Mouse (Mus musculus) inflammation-experienced regulatory T-cells, adult 6 months (primary cell): ENCODE results near the gene Lrrc20. TPM values are rescaled to one million over a fixed set of nuclear protein-coding genes. Genes with fewer than 3 reads are reported as not detected.

Experiments
- ATAC-seq: one replicate; pipeline ENCODE4 v1.8.0; 2017
- polyA plus RNA-seq, 3 experiments: library from polyadenylated mRNA; unstranded; fragments of 100-300 nt; shearing (Covaris generic); gene quantifications; one replicate each; pipeline ENCODE4 v1.2.1; 2017

The Lrrc20 gene
- polyA plus RNA-seq, 3 experiments from 2014 or later: 5.4 to 6.0 (median 5.8) TPM

DNA sequence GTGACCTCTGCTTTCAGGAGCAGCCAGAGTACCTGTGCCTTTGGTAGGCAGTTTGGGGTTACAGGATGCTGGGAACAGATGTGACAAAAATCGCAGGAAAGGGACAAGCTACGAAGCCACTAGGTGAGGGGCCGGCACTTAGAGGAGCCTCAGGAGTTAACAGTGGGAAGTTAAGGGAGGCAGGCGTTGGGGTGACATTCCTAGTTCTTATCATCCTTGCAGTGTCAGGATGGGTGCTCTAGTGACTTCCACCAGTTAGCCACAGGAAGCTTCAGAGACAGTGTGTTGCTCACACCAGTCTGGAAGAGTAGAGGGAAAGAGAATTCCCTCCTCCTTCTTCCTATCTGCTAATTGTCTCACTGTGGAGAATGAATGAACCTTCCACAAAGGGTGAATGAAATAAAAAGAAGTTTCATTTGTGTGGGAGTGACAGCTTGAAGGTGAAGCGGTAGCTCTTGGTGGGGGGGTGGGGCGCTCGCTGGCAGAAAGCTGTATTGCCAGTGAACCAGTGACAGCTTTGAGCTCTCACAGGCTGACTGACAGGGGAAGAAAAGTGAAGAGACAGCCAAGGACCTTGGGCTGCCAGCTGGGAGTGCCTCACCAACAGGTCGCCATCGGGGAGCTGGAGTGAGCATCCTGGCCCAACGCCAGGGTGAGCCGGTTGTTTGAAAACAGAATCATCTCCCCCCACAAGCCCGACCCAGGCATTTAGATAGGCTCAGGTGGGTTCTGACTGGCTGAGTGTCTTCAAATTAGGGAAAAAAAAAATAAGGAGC is 41.9 kb downstream of the Lrrc20 start:
- no peak for ATAC-seq

DNA sequence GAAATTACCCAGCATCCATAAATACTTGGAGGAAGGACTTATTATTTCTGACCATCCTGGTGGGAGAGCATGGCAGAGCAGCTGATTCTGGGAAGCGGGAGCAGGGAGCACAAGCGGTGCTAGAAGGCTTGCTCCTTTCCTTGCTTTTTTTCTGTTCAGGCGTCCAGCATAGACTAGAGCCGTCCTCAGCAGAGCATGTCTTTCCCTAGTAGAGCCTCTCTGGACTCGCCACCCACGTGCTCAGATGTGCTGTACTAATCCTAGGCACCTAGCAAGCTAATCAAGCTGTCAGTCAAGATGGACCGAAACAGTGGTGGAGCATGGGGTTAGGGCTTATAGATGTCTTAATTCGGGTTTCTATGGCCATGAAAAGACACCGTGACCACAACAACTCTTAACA is 42.7 kb downstream of the Lrrc20 start:
- no peak for ATAC-seq

DNA sequence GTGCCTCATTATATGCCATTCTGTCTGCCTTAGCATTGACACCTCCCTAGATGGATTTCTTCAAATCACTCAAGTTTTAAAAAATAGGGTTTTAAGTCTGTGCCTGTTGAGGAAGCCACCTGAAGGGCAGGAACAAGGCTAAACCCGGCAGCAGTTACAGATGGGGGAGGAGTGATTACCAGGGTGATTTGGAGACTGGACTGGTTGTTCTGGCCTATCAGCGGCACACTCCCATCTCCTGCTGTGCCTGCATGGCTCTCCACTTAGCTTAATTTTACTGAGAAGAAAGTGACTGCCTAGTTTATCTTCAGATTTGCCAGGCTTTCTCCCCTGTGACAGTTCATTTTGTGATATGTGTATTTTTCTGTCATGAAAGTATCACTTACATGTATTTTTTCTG is 43.9 kb downstream of the Lrrc20 start:
- ATAC-seq: no peak

DNA sequence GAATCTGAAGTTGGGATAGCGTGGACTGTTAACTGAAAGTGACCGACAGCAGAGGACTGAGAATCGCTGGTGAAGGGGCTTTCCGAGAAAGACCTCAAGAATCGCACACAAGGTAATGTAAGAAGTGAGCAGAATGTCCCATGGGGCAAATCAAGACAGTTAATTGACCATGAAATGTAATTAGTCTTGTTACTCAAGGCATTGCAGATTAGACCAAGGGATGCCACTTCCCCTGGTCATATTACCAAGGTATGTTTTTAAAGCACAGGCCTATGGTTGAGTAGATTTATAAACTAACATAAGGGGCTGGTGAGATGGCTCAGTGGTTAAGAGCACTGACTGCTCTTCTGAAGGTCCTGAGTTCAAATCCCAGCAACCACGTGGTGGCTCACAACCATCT is 45.1 kb downstream of the Lrrc20 start:
- no peak for ATAC-seq

DNA sequence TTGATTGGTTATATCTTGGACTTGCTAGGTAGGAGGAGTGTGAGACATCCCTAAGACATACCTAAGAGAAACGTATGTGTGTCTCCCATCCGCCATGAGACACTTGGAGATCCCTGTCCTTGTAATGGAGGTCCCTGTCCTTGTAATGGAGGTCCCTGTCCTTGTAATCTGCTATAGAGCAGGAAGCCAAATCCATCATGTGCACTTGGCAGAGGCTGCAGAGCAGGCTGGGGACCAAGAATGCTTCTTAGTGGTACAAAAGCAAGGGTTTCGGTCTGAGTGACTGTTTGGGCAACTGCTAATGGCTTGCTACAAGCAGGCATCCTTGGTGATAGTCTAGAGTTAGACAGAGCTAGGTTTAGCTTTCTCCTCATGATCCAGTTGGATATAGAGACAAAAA is 55.3 kb downstream of the Lrrc20 start:
- ATAC-seq: no peak

DNA sequence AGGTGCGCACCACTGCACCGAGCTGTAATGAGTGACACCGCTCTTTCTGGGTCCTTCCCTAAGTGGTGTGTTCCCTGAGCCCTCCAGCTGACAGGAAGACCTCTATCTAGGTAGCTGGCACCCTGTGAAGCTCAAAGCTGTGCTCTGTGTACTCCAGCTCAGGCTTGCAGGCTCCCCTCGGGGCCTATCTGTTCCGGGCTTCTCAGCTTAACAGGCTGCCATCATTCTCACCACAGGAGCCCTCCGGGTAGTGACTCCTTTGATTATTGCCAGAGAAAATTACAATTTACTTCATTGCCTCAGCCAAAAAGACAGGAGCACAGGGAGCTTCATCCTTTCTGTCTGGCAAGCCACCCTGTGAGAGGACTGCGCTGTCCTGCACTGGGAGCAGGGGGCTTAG is 57.7 kb downstream of the Lrrc20 start:
- no peak for ATAC-seq

DNA sequence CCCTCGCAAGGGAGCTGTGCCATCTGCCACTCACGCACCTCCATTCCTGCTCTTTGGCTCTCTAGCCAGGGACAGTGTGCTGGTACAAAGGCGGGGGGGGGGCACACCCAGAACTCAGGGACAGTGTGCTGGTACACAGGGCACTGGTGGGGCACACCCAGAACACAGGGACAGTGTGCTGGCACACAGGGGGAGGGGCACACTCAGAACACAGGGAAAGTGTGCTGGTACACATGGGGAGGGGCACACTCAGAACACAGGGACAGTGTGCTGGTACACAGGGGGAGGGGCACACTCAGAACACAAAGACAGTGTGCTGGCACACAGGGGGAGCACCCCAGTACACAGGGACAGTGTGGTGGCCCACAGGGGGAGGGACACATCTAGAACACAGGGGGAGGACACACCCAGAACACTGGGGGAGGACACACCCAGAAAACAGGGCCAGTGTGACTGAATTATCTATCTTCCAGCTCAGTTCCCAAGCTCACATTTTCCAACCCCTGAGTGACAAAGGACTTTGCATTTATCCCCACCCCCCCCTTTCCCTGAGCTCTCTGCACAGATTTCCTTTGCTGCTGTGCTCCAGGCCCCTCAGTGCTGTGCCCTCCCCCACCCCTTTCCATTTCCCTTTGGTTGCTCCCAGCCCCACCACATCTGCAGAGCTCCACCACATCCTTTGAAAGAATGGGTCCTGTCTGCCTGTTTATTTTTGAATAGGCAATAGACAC is 58.9 kb downstream of the Lrrc20 start:
- ATAC-seq: no peak

DNA sequence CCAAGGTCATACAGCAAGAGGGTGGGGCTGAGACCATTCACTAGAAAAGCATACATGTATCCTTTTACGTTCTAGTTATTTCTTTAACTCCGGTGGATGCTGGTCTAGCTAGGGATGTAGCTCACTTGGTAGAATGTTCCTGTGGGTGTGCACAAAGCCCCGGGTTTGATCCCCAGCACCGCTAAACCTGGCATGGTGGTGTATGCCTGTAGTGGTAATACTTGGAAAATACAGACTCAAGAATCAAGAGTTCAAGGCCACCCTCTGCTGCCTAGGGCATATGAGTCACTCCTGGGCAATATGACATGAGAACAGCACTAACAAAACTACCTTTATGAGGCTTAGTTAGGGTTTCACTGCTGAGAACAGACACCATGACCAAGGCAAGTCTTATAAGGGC is 59.8 kb downstream of the Lrrc20 start:
- no peak for ATAC-seq

DNA sequence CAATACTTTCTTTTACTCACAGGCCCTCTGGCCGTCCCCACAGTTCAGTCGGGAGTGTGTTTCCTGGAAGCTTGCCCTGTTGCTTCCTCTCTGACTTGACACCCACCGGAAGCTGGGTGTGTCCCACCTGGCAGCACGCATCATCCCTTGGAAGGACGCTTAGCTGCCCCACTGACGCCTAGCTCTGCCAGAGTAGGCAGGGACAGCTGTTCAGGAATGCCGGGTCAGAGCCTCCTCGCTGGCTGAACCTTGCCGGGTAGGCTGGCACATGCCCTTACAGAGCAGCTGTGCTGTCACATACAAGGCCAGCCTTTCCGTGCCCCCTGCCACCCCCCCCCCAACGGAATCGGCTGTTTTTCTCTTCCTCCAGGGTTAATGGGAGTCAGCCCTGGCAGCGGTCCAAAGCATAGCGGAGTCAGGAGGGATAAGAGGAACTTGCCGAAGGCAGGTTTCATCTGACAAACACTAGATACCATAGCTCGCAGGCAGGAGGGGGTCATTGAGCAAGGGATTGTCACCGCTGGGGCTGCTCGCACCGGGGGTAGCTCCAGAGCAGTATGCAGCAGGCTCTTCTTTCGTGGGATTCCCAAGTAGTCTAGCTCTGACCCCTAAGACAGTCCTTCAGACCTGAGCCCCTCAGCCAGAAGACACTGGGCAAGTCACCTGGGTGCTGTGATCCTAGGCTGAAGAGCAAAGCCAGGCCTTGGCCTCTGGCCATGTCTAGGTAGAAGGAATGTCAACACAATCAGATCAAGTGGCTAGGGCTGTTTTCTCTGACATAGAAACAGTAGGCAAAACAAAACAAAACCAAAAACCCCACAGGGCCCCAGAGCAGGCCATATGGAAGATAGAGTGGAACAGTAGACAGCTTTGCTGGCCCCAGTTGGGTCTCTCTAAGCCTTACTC is 60.8 kb downstream of the Lrrc20 start:
- ATAC-seq: peak; percentile 46

DNA sequence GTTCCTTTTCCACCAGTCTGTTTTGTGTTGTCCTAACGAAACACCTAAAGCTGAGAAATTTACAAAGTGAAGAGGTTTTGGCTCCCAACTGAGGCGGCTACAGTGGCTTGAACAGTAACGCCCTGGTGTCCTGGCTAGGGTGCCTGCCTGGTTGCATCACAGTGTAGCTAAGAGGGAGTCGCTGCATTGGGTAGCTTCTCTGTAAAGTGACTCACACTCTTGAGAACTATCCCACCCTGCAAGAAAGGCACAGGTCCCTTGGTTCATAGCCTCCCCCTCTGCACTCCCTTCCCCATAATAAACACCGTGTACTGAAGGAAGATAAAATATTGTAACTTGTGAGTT is 61.4 kb downstream of the Lrrc20 start:
- ATAC-seq: no peak

DNA sequence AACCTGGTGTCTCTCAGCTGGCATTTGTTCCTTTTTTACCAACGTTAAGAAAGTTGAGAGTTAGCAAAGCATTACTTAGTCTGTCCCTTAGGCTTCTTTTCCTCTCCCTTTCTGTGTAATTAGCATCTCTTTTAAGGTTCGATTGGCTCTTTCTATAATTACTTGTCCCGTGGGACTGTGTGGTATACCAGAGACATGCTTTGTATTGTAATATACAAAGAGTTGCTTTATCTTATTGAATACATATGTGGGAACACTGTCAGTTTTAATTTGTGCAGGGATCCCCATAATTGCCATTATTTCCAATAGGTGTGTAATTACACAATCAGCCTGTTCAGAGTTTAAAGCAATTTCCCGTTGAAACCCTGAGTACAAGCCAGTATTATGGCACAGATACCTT is 62.8 kb downstream of the Lrrc20 start:
- no peak for ATAC-seq

DNA sequence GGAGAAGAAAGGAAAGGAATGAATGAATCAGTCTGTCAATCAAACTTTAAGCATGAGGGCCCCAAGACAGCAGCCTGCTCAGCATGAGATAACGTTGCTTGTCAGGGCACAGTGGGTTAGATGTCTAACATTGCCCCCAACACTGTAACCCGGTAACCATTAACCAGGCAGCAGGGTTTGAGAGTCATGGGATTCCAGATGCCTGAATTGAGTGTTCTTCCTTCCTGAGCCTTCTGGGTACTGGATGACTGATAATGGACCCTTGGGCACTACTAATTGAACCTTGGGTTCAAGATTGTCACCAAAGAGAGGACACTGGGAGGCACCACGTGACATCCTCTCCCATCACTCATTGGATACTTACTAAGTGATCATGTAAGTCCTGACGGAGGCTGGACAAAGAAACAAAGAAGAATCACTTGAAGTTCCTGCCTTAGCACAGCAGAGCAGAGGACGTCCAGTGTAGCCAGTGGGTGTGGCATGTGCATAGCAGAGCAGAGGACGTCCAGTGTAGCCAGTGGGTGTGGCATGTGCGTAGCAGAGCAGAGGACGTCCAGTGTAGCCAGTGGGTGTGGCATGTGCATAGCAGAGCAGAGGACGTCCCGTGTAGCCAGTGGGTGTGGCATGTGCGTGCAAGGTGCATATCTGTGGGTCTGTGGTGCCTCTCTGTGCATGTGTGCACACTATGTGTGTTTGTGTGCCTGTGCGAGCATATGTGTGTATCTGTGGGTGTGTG is 68.7 kb downstream of the Lrrc20 start:
- no peak for ATAC-seq

DNA sequence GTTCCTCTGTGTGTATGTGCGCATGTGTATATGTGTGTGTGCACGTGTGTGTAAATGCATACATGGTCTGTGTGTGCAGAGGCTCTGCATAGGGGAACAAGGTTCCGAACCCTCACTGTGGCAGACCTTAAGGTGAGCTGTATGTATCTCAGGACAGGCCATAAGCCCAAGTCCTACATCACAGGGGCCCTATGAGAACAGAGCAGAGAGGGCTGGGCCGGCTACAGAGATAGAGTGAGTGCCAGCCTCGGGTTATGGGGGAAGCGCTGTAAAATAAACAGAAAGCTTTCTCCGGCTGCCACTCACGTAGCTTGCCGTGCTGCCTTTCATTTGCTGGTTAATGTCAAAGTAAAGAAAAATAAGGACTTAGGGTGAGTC is 69.3 kb downstream of the Lrrc20 start:
- ATAC-seq: no peak

DNA sequence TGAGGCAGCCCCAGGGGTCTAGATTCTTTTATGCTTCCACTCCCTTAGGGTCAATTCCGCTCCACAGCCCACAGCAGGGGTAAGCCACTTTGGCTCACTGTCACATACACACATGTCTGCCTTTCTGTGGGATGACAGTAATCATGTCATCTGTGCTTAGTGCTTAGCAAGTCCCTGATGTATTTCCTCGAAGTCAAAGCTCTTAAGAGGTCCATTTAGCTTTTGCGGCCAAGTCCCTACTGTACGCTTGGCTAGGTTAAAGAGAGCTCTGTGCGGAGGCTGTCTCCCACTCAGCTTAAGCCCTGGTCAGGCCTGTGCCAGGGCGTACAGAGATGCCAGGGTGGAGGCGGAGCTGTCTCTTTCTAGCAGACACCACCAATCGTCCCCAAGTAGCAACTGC is 74.5 kb downstream of the Lrrc20 start:
- ATAC-seq: no peak

DNA sequence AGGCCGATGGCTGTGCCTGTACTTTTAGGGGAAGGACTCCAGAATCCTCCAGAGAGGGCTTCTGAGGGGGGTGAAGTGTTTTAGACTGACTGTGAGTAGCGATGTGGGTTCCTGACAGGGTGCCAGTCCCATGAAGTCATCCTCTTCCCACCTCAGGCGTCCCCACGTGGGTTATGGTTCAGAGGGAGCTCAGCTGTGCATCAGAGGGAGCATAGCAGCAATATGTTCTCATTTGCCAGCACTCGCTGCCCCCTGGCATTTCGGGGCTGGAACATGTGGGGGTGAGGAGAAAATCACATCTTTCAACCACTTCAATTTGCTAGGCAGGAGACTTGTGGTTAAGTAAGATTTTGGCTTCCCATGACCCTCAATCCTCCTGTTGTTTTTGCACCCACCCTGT is 79.6 kb downstream of the Lrrc20 start:
- no peak for ATAC-seq

DNA sequence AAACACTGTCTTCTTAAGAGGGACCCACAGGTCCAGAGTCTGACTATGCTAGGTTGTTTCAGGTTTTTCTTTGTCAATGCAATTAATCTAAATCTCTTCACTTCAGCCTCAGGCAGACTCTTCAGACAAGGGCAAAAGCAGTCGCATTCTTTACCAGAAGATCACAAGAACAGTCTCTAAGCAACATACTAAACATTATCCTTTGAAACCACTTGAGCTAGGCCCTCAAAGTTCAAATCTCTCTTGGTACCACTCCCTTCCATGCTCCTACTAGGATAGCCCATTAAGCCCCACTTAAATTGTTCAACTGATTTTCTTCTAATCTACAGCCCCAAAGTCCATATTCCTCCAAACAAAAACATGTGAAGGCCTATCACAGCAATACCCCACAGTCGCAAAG is 83.0 kb downstream of the Lrrc20 start:
- no peak for ATAC-seq

DNA sequence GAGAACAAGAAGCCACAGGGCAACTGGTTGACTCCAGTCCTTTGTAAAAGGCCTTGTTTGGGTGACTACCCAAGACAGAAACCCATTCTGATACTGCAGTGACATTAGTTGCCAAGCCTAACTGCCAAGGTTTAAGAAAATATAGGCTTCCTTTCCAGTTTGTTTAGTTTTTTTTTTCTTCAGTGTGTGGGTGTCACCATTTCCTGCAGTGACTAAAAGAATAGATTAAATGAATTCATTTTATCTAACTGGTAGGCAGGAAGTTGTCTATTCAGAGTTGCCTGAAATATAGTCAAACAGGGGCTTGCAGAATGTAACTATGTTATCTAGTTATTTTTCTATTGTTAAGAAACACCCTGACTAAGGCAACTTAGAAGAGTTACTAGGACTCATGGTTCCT is 83.9 kb downstream of the Lrrc20 start:
- peak; percentile 94 for ATAC-seq

DNA sequence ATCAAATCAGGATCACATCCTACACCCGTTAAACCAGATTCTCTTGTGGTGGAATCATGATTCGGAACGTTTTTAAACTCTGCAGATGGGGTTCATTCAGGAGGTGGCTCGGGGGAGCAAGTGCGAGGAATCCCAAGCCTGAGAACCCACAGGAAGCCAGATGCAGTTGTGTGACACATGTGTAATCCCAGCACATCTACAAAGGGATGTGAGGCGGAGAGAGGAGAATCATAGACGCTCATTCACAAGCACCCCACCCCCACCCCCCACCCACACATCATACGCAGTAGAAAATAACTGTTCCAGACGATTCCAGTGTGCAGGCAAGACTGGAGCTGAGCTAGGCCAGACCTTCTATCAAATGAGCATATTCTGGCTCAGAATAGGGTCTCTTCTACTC is 87.9 kb downstream of the Lrrc20 start:
- no peak for ATAC-seq

DNA sequence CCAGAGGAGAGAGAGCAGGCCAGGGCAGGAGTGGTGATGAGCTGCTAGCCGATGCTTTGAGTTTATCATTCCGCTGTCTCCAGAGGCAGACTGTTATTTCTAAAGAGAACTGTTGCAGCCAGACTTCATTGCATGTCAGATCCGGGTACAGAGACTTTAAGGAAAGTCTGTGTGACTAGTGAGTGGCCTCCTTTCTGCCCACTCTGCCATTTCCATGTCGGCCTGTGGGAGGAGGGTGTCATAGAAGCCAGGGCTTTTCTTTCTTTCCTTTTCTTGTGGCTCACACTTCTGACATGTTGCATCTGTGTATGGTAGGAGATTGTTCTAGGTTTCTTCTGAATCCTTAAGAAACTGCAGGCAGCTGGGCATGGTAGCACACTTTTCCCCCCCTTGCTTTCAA is 88.8 kb downstream of the Lrrc20 start:
- ATAC-seq: no peak

DNA sequence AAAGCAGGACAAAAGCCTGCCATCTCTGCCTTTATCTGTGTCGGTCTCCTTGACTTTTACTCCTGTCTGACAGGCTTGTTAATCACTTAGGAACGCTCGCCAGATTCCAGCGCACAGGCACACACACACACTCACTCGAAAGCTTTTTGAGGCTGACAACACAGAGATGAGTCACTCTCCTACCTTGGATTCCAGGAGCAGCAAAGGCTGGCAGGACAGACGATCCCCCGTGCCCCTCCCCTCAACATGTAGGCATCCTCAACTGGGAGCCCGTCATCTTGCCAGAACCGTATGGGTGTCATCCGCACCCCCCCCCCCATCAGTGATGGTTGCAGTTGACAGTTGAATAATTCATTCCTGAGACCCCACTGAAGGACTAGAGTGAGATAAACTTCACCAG is 94.6 kb downstream of the Lrrc20 start:
- no peak for ATAC-seq

DNA sequence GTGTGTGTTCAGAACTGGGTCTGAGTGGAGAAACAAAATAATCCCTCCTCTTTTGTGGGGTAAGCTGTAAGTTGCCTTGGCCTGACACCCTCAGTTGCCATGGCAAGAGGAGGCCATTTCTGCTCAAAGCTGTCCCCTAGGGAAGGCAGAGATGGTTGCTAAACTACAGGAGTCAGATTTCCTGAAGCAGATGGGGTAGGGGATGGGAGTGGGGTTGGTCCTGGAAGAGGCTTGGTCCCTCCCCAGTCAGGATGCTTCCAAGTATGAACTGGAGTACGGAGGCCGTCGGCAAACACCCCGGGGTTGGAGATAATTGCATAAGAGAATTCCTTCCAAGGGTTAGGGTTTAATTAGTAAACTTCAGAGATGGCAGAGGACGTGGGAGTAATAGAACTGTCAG is 96.5 kb downstream of the Lrrc20 start:
- no peak for ATAC-seq

DNA sequence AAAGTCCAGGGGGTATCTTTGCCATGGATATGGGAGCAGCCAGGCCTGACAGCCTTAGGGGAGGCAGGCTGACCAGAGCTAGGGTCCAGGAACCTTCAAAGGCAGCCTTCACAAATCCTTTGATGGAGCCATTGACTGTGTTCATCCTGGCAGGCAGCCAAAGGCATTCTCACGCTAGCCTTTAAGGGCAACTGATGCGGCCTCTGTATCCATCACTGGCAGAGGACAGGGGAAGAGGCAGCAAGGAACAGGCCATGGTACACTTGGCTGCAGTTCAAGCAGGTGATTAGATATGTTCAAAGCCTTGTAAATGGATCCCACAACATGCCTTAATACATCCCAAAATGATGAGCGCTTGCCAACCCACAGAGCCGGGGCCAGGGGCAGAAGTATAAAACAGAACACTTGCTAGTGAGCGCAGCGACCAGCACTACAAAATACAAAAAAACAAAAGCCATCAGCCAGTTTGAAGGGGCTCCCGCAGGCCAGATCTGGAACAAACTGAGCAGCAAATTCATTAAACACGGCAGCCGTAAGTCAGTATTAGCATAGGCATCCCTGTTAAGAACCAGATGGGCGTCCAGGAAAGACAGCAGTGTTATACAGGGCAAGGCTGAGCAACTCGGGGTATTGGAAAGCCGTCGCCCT is 100.6 kb downstream of the Lrrc20 start:
- ATAC-seq: no peak
